Mouse (Mus musculus): ENCODE measurements around the gene Grxcr1.

Gene Grxcr1

GRCm38 (mm10) chr5:68031744-68032143 lies at the start of gene Grxcr1:
Gene Grxcr1 (plus strand): TSS chr5:68031835.
- no peak for DNase-seq (ENCODE audit: low spot score in 2 of 2)

GRCm38 (mm10) chr5:67981946-67982526 lies 49.6 kb upstream of the Grxcr1 start:
- DNase-seq (ENCODE audit: low spot score in 2 of 2) = no peak

DNA sequence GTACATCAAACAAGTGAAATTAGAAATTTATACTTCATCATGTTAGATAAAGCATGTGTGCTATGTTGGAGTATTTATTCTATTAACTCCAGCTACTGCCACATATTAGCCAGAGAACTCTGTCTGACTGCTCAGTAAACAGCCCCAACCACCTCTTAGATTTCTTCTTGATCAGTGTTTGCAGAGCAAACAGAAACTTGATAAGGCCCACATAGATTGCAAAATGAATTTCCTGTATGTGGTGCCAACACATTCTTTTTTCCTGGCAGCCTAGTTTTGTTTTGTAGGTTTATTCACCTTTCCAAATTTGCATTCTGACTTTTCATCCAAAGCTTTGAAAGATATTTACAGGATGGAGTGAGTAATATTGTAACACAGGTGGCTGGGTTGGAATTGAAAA lies 41.2 kb upstream of the Grxcr1 start:
- no peak for DNase-seq (ENCODE audit: low spot score in 2 of 2)

DNA sequence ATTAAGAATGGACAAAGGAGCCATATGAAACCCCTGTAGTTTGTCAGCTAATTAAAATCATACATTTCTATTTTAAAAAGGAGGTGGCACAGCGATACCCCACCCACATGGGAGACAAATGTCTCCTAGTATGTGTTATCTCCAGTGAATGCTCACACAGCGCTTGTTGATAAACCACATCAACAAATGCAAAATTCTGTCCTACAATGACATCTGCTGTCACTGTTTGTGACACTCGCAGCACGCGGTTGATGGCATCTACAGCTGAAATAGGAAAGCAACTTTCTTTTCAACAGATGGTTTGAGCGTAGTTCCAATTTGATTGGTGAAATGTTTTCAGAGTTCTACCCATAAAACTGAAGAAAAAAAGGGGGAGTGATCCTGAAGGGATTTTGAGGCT lies 29.0 kb upstream of the Grxcr1 start:
- DNase-seq (ENCODE audit: low spot score in 2 of 2) = no peak

GRCm38 (mm10) chr5:68003904-68004303 lies 27.7 kb upstream of the Grxcr1 start:
- no peak for DNase-seq (ENCODE audit: low spot score in 2 of 2)

DNA sequence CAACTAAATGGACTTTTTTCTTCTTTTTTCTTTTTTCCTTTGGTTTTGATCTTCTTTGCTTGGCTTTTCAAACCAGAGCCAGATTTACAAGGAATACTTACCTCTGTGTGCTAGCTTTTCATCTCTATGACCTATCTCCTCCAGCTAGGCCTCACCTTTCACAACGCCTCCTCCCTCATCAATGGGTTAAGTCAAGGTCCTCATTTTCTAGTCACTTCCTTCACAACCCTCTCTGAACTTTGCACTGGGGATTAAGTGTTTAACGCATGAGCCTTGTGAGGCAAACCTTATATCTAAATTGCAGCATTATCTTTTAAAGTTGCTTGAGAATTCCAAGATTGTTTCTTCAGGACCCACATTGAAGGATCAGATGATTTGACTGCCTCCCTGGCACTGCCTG lies 27.2 kb upstream of the Grxcr1 start:
- no peak for DNase-seq (ENCODE audit: low spot score in 2 of 2)

GRCm38 (mm10) chr5:68007074-68007473 lies 24.6 kb upstream of the Grxcr1 start:
- DNase-seq (ENCODE audit: low spot score in 2 of 2) = no peak

GRCm38 (mm10) chr5:68011569-68011968 lies 20.1 kb upstream of the Grxcr1 start:
- DNase-seq (ENCODE audit: low spot score in 2 of 2) = no peak

- peak; percentile 47 to 86 for DNase-seq (ENCODE audit: low spot score in 2 of 2)
Observed at GRCm38 (mm10) chr5:68012618-68013017, 19.0 kb upstream of the Grxcr1 start.

GRCm38 (mm10) chr5:68020870-68021269 lies 10.8 kb upstream of the Grxcr1 start:
- no peak for DNase-seq (ENCODE audit: low spot score in 2 of 2)

GRCm38 (mm10) chr5:68026658-68027422 lies 4.8 kb upstream of the Grxcr1 start:
- no peak for DNase-seq (ENCODE audit: low spot score in 2 of 2)

GRCm38 (mm10) chr5:68027474-68027873 lies 4.2 kb upstream of the Grxcr1 start:
- DNase-seq (ENCODE audit: low spot score in 2 of 2) = no peak

GRCm38 (mm10) chr5:68033345-68033744 lies 1.7 kb downstream of the Grxcr1 start:
- no peak for DNase-seq (ENCODE audit: low spot score in 2 of 2)

DNA sequence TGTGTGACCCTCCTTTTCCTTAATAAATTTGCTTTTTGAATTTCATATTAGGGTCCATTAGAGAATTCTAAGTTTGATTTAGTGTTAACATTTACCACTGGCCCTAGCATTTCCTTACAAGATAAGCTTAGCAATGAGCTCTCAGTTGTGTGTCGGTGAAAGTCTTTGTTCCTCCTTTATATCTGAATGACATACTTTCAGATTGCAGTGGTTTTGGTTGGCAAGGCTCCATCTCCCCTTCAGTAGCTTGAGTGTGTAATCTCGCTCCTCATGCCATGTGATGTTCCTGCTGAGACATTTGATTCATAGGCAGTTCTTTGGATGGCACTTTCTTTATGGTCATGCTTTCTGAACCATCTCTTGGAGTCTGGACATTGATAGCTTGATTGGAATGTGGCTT lies 7.4 kb downstream of the Grxcr1 start:
- DNase-seq (ENCODE audit: low spot score in 2 of 2) = no peak

- DNase-seq (ENCODE audit: low spot score in 2 of 2) = no peak
Observed at GRCm38 (mm10) chr5:68043339-68043738, 11.7 kb downstream of the Grxcr1 start.

- no peak for DNase-seq (ENCODE audit: low spot score in 2 of 2)
Observed at GRCm38 (mm10) chr5:68048783-68049182, 17.1 kb downstream of the Grxcr1 start.

DNA sequence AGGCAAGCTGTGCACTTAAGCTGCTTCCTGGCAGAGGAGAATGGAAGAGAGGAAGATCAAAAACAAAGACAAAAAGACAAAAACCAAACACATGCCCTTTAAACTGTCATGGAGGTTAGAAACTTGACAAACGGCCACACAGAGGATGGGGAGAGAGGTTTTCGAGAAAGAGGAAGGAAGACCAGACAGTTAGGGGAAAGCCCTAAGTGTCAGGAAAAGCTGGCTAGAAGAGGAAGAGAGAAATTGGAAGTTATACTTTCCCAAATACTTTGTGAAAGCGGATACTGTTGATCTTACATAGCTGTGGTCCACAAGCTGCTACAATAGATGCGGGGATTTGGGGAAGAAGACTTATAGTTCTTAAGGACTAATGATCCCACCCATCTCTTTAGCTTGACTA lies 17.9 kb downstream of the Grxcr1 start:
- DNase-seq (ENCODE audit: low spot score in 2 of 2) = no peak

GRCm38 (mm10) chr5:68051101-68051500 lies 19.5 kb downstream of the Grxcr1 start:
- DNase-seq (ENCODE audit: low spot score in 2 of 2) = no peak

- DNase-seq (ENCODE audit: low spot score in 2 of 2) = no peak
Observed at GRCm38 (mm10) chr5:68057574-68057973, 25.9 kb downstream of the Grxcr1 start.

DNA sequence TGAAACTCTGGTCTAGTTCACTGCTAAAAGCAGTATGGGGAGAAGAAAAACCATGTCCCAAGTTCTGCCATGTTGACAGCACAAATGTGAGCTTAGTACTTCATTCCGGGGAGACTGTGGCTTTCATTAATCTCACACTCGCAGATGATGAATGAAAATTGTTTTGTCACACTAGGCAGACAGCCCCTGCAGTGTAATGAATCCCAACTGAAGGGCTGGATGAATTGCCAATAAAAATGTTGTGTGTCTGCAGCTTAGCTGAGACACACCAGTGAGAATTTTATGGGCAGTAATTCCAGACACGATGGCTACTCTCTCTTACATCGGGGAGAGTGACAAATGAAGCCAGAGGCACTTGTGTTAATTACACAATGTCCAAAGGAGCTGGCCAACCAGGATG lies 37.1 kb downstream of the Grxcr1 start:
- no peak for DNase-seq (ENCODE audit: low spot score in 2 of 2)

GRCm38 (mm10) chr5:68070308-68070707 lies 38.7 kb downstream of the Grxcr1 start:
- DNase-seq (ENCODE audit: low spot score in 2 of 2) = no peak

GRCm38 (mm10) chr5:68071857-68072256 lies 40.2 kb downstream of the Grxcr1 start:
- no peak for DNase-seq (ENCODE audit: low spot score in 2 of 2)

GRCm38 (mm10) chr5:68086535-68087098 lies 55.0 kb downstream of the Grxcr1 start:
- no peak for DNase-seq (ENCODE audit: low spot score in 2 of 2)
